Mouse (Mus musculus) left cerebral cortex, adult 2 months (tissue): ENCODE data around the gene Man2b2. TPM values are rescaled to one million over a fixed set of nuclear protein-coding genes. Genes with fewer than 3 reads are reported as not detected.

Source experiments
- DNase-seq, 2 experiments: peaks; one replicate each; pipeline ENCODE4 v3.0.0; 2021 to 2022; ENCODE audit warnings: low spot score in 2 of 2, mixed read lengths in 1 of 2; ENCODE audit errors: extremely low spot score in 1 of 2
- H3K27ac ChIP-seq: fragments of 200-600 bp; 2 replicates; pipeline ENCODE4 v1.8.1; 2022
- H3K4me3 ChIP-seq: fragments of 200-600 bp; 2 replicates; pipeline ENCODE4 v1.8.1; 2022
- CTCF ChIP-seq: fragments of 200-600 bp; IDR thresholded peaks from 2 replicates; pipeline ENCODE4 v1.8.1; 2022; ENCODE audit warnings: antibody characterized with exemption, mild to moderate bottlenecking, moderate library complexity
- intact Hi-C: fragments of 180-260 bp; cut with DNase I; formaldehyde crosslinking; loops from one replicate; pipeline ENCODE4 v1.15.1; 2025
- total RNA-seq, 2 experiments: library from RNA; stranded (reverse); gene quantifications; 2 replicates each; pipeline ENCODE4 v1.2.3; 2021

Gene Man2b2
- total RNA-seq, 2 experiments from 2014 or later = 25.3 to 25.8 TPM

- peak overlapping the region; percentile 71; the same call in 1 of the 2 replicates for H3K4me3 ChIP-seq
- intact Hi-C loops = loop anchor here (1.0 kb wide), 1 partner anchor 79 kb away; no protein-coding TSS in a partner anchor
- TF ChIP-seq CTCF = no peak
- DNase-seq = no peak
- H3K27ac ChIP-seq = no peak overlapping the region
These were observed 36.3 kb upstream of the Man2b2 start for GRCm38 (mm10) chr5:36866701-36867250.

GRCm38 (mm10) chr5:36861084-36861483 lies 30.6 kb upstream of the Man2b2 start:
- H3K4me3 ChIP-seq = no peak overlapping the region
- H3K27ac ChIP-seq = no peak overlapping the region
- peak; percentile 49 for TF ChIP-seq CTCF
- intact Hi-C loops = no loop called here
- DNase-seq = no peak

- no peak for DNase-seq
- TF ChIP-seq CTCF = no peak
- Histone ChIP-seq H3K4me3 (no peak overlapping the region), H3K27ac (no peak overlapping the region)
- intact Hi-C loops = no loop called here
These were observed 27.1 kb upstream of the Man2b2 start for GRCm38 (mm10) chr5:36857546-36857945.

GRCm38 (mm10) chr5:36856529-36856928 lies 26.1 kb upstream of the Man2b2 start:
- no peak overlapping the region for H3K4me3 ChIP-seq
- no peak for DNase-seq
- H3K27ac ChIP-seq = no peak overlapping the region
- no peak for TF ChIP-seq CTCF
- intact Hi-C loops = no loop called here

GRCm38 (mm10) chr5:36855180-36855579 lies 24.7 kb upstream of the Man2b2 start:
- H3K27ac ChIP-seq = no peak overlapping the region
- intact Hi-C loops = no loop called here
- H3K4me3 ChIP-seq = no peak overlapping the region
- DNase-seq = no peak
- no peak for TF ChIP-seq CTCF

GRCm38 (mm10) chr5:36851572-36851971 lies 21.1 kb upstream of the Man2b2 start:
- DNase-seq = no peak
- H3K4me3 ChIP-seq = no peak overlapping the region
- TF ChIP-seq CTCF = no peak
- H3K27ac ChIP-seq = no peak overlapping the region
- intact Hi-C loops = no loop called here

- Histone ChIP-seq H3K27ac (peak overlapping the region; percentile 76), H3K4me3 (no peak overlapping the region)
- DNase-seq = no peak
- intact Hi-C loops = loop anchor here (2.0 kb wide), 1 partner anchor 100 kb away; no protein-coding TSS in a partner anchor
- TF ChIP-seq CTCF = no peak
These were observed 14.0 kb upstream of the Man2b2 start for GRCm38 (mm10) chr5:36844490-36844889.

GRCm38 (mm10) chr5:36841701-36842100 lies 11.2 kb upstream of the Man2b2 start:
- DNase-seq = no peak
- intact Hi-C loops = no loop called here
- H3K27ac ChIP-seq = peak overlapping the region; percentile 65
- no peak overlapping the region for H3K4me3 ChIP-seq
- TF ChIP-seq CTCF = no peak

GRCm38 (mm10) chr5:36840092-36840491 lies 9.6 kb upstream of the Man2b2 start:
- no peak for TF ChIP-seq CTCF
- Histone ChIP-seq H3K4me3 (no peak overlapping the region), H3K27ac (no peak overlapping the region)
- intact Hi-C loops = no loop called here
- no peak for DNase-seq

DNA sequence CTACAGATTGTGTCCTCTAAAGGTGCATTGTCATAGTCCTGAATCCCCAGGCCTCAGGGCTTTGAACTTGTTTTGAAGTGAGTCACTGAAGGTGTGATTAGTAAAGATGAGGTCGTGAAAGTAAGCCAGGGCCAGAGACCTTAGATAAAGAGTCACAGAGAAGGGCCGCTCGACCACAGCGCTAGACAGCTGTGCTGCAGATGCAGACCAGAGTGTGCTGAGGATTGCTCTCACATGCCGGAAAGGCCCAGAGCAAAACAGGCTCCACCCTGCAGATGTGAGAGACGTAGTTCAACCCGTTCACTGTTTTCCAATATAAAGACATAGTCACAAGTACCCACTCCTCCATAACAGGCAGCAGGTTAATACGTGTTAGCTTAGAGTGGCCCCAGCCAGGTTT lies 9.1 kb upstream of the Man2b2 start:
- no peak overlapping the region for H3K27ac ChIP-seq
- DNase-seq = no peak
- TF ChIP-seq CTCF = no peak
- no peak overlapping the region for H3K4me3 ChIP-seq
- intact Hi-C loops = loop anchor here (1.0 to 5.0 kb wide), 4 partner anchors 29 to 268 kb away; partner anchors contain the start of gene Ppp2r2c

- Histone ChIP-seq H3K27ac (no peak overlapping the region), H3K4me3 (no peak overlapping the region)
- intact Hi-C loops = loop anchor here (1.0 to 5.0 kb wide), 4 partner anchors 30 to 268 kb away; partner anchors contain the start of gene Ppp2r2c
- TF ChIP-seq CTCF = no peak
- DNase-seq = peak; percentile 64 to 75
These were observed 8.6 kb upstream of the Man2b2 start for GRCm38 (mm10) chr5:36839032-36839431.

DNA sequence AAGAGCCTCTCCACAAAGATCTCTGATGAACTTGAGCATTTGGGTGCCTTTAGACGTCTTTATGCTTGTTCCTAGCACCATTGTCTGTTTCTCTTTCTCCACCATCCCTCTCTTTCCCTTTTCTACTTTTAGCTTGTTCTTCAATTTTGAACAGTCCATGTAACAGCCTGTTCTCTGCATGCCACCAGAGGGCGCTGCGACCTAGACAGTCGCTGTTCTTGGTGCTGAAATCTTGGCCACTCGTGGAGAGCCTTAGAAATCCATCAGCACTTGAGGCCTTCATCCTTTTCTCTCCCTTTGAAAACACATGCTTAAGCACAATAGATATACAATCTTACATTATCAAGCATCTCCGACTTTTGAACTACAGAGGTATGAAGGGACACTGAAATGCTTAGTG lies 5.5 kb upstream of the Man2b2 start:
- H3K27ac ChIP-seq = peak overlapping the region; percentile 28
- TF ChIP-seq CTCF = peak; percentile 97
- DNase-seq = peak; percentile 73 to 87
- H3K4me3 ChIP-seq = no peak overlapping the region
- intact Hi-C loops = loop anchor here (1.0 to 5.0 kb wide), 3 partner anchors 84 to 271 kb away; no protein-coding TSS in a partner anchor

GRCm38 (mm10) chr5:36831272-36831671 lies 819 bp upstream of the Man2b2 start:
- Histone ChIP-seq H3K27ac (no peak overlapping the region), H3K4me3 (peak overlapping the region; percentile 13; the same call in 1 of the 2 replicates)
- TF ChIP-seq CTCF = no peak
- peak in 1 of 2 experiments; percentile 35 for DNase-seq
- intact Hi-C loops = no loop called here
